Mouse (Mus musculus): ENCODE results near the gene Srebf1.

GRCm38 (mm10) chr11:60208201-60208600, 14.2 kb downstream of the Srebf1 start:
- TF ChIP-seq POLR2A (IDR thresholded peaks at IDR 0.05; ENCODE audit: low read depth, low read length) (no peak), KAT2A (IDR thresholded peaks at IDR 0.05; ENCODE audit: insufficient replicate concordance, low read length) (no peak), CTCF (conservative IDR thresholded peaks at IDR 0.05 in 1 of 2, IDR thresholded peaks at IDR 0.05 in 1 of 2; ENCODE audit: low read depth in 2 of 2, low read length in 2 of 2) (no peak), RCOR1 (conservative IDR thresholded peaks at IDR 0.05; ENCODE audit: low read depth, low read length) (no peak)

All from CH12.LX (cell line).